Mouse (Mus musculus) pancreas, adult 10 weeks (tissue): ENCODE measurements around the gene Sprr2h. TPM values are rescaled to one million over a fixed set of nuclear protein-coding genes. Genes with fewer than 3 reads are reported as not detected.

ENCODE experiments used
- polyA plus RNA-seq: library from polyadenylated mRNA; stranded (reverse); fragments of 350-450 nt; fragmentation: Illumina TruSeq; extraction: RNeasy Lipid Tissue Mini Kit (QIAGEN cat#74804); gene quantifications from one replicate; pipeline ENCODE4 v1.2.3, GENCODE M21; 2015; ENCODE audit warnings: low read depth, low replicate concordance; ENCODE audit not compliant: insufficient read depth

Sprr2h gene
- polyA plus RNA-seq = not detected

DNA sequence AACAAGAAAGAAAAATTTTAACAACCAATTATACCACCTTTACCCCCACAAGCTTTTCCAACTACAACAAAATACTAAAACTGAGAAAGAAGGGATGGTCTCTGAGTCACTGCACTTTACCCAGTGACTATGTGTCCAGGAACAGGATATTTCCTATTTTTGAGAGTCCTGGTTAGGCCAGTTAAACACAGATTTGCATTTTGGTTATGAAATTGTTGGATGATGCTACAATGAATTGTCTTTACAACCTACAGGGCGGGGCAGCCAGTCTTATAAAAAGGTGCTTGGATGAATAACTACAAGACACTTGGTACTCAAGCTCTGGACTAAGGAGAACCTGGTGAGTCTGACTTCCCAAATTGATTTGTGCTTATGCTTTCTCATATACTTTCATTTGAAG lies at the start of gene Sprr2h:
Gene Sprr2h, plus strand, starts transcription at position 301 of the 400 bp plus-strand sequence.

GRCm38 (mm10) chr3:92338840-92339239 lies 46.6 kb upstream of the Sprr2h start, which contains the start of gene Sprr2d:
Gene Sprr2d (plus strand): TSS chr3:92339140.

DNA sequence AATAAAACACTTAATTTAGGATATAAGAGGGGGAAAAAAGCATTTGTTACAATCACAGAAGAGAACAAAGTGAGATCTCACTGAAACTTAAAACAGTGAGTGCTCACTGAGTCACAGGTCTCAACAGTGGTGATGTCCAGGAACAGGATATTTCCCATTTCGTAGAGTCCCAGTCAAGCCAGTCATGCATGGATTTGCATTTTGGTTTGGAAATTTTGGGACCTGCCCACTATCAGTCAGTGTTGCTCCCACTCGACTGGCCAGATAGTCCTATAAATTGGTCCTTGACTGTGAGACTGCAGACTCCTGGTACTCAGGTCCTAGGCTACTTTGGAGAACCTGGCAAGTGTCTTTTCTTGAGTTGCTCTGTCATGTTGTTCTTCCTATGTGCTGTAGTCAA lies 33.6 kb upstream of the Sprr2h start, which contains the start of gene Sprr2e:
Gene Sprr2e, plus strand, starts transcription at position 301 of the 400 bp plus-strand sequence.

DNA sequence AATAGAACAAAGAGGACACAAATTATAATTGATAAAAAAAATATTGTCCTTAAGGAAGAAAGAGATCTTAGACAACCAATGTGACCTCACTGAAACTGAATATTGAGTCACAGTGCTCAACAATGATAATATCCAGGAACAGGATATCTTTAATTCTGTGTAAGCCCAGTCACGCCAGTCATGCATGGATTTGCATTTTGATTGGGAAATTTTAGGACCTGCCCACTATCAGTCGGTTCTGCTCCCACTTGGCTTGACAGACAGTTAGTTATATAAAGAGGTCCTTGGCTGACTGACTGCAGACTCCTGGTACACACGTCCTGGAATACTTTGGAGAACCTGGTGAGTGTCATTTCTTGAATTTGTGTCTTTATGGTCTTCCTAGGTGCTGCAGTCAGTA lies 20.6 kb upstream of the Sprr2h start, which contains the start of gene Sprr2f:
Gene Sprr2f, plus strand, starts transcription at position 301 of the 400 bp plus-strand sequence.

GRCm38 (mm10) chr3:92407691-92408090 lies 22.2 kb downstream of the Sprr2h start, which contains the start of gene Sprr2i:
Gene Sprr2i (plus strand): TSS chr3:92407991.

GRCm38 (mm10) chr3:92417782-92418181 lies 32.3 kb downstream of the Sprr2h start, which contains the start of gene Sprr2j-ps:
Gene Sprr2j-ps (plus strand): TSS chr3:92418082.

DNA sequence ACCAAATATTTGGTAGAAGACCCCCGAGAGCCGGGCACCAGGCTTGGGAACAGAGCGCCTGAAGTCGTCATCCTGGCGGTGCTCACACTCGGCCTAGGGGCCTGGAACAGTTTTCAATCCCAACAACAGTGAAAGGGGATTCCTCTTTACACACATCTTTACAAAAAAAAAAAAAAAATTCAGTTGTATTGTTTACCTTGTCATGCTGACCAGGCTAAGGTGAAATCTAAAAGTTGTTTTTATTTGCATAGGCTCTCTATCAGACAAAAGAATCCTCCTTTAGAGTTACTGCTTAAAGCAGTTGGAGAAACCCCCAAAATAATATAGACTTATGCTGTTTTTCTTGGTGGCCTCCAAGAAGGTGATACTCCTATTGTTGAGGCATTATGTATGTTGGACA lies 43.8 kb downstream of the Sprr2h start, which contains the start of gene Gm9774:
Gene Gm9774, minus strand, starts transcription at position 101 of the 400 bp plus-strand sequence.

GRCm38 (mm10) chr3:92432282-92432681 lies 46.8 kb downstream of the Sprr2h start, which contains the start of gene Sprr2k:
Gene Sprr2k (plus strand): TSS chr3:92432582.

Other genes starting within 250 kb of the Sprr2h start
- not detected for gene Lelp1, start 242.9 kb upstream of the Sprr2h start, polyA plus RNA-seq
- not detected for gene Sprr2a1, start 169.9 kb upstream of the Sprr2h start, polyA plus RNA-seq
- not detected for gene Sprr2a2, start 169.8 kb upstream of the Sprr2h start, polyA plus RNA-seq
- gene Sprr2a3, start 100.3 kb upstream of the Sprr2h start, polyA plus RNA-seq = not detected
- gene Sprr2b, start 69.1 kb upstream of the Sprr2h start, polyA plus RNA-seq = not detected
- gene Sprr2d, start 46.5 kb upstream of the Sprr2h start, polyA plus RNA-seq = not detected
- gene Sprr2e, start 33.5 kb upstream of the Sprr2h start, polyA plus RNA-seq = not detected
- not detected for gene Sprr2f, start 20.5 kb upstream of the Sprr2h start, polyA plus RNA-seq
- not detected for gene Sprr2i, start 22.3 kb downstream of the Sprr2h start, polyA plus RNA-seq
- not detected for gene Sprr2j-ps, start 32.4 kb downstream of the Sprr2h start, polyA plus RNA-seq
- gene Gm9774, start 43.7 kb downstream of the Sprr2h start, polyA plus RNA-seq = not detected
- gene Sprr2k, start 46.9 kb downstream of the Sprr2h start, polyA plus RNA-seq = not detected
- not detected for gene Sprr1b, start 53.1 kb downstream of the Sprr2h start, polyA plus RNA-seq
- not detected for gene Sprr3, start 73.0 kb downstream of the Sprr2h start, polyA plus RNA-seq
- not detected for gene Sprr1a, start 100.2 kb downstream of the Sprr2h start, polyA plus RNA-seq
- gene Sprr4, start 114.8 kb downstream of the Sprr2h start, polyA plus RNA-seq = not detected
- gene 2310046K23Rik, start 148.8 kb downstream of the Sprr2h start, polyA plus RNA-seq = not detected
- gene Ivl, start 188.1 kb downstream of the Sprr2h start, polyA plus RNA-seq = not detected
- gene Smcp, start 203.3 kb downstream of the Sprr2h start, polyA plus RNA-seq = not detected
- not detected for gene 2210017I01Rik, start 221.8 kb downstream of the Sprr2h start, polyA plus RNA-seq
- not detected for gene Lce6a, start 236.0 kb downstream of the Sprr2h start, polyA plus RNA-seq